Mouse (Mus musculus): ENCODE results near the gene Rufy3.
"Not testable (repeated sequence)": the region's sequence is repeated elsewhere in the genome, so short reads cannot be mapped to it uniquely, and the experiment has no call there.

Rufy3 gene

GRCm38 (mm10) chr5:88564501-88565147, at the start of gene Rufy3:
Gene Rufy3, plus strand, starts transcription at chr5:88565040.
- DNase-seq (ENCODE audit: low spot score in 2 of 2): peak; percentile 58 to 75

GRCm38 (mm10) chr5:88519232-88519631, 45.6 kb upstream of the Rufy3 start:
- DNase-seq (ENCODE audit: low spot score in 2 of 2): peak in 1 of 2 experiments; percentile 17

GRCm38 (mm10) chr5:88527657-88528056, 37.2 kb upstream of the Rufy3 start, which contains the start of gene Jchain:
Gene Jchain, minus strand, starts transcription at chr5:88527891.
- DNase-seq (ENCODE audit: low spot score in 2 of 2): no peak

- no peak for DNase-seq (ENCODE audit: low spot score in 2 of 2)
These were observed 33.9 kb upstream of the Rufy3 start for GRCm38 (mm10) chr5:88530908-88531307.

GRCm38 (mm10) chr5:88534697-88535096, 30.1 kb upstream of the Rufy3 start:
- DNase-seq (ENCODE audit: low spot score in 2 of 2): no peak

- no peak for DNase-seq (ENCODE audit: low spot score in 2 of 2)
These were observed 24.0 kb upstream of the Rufy3 start for GRCm38 (mm10) chr5:88540845-88541244.

GRCm38 (mm10) chr5:88542651-88543282, 22.1 kb upstream of the Rufy3 start:
- peak in 1 of 2 experiments; percentile 20 for DNase-seq (ENCODE audit: low spot score in 2 of 2)

- DNase-seq (ENCODE audit: low spot score in 2 of 2): not testable (repeated sequence)
These were observed 20.4 kb upstream of the Rufy3 start for GRCm38 (mm10) chr5:88544411-88544810.

- no peak for DNase-seq (ENCODE audit: low spot score in 2 of 2)
These were observed 19.3 kb upstream of the Rufy3 start for GRCm38 (mm10) chr5:88545536-88545935.

- no peak for DNase-seq (ENCODE audit: low spot score in 2 of 2)
These were observed 11.4 kb upstream of the Rufy3 start for GRCm38 (mm10) chr5:88553271-88554085.

- DNase-seq (ENCODE audit: low spot score in 2 of 2): peak; percentile 90 to 94
These were observed 10.6 kb upstream of the Rufy3 start, which contains the start of gene Utp3 for GRCm38 (mm10) chr5:88554086-88554886. Gene Utp3, plus strand, starts transcription at chr5:88554462.

- DNase-seq (ENCODE audit: low spot score in 2 of 2): no peak
These were observed 5.8 kb upstream of the Rufy3 start for GRCm38 (mm10) chr5:88558991-88559390.

GRCm38 (mm10) chr5:88561080-88561814, 3.6 kb upstream of the Rufy3 start:
- no peak for DNase-seq (ENCODE audit: low spot score in 2 of 2)

- DNase-seq (ENCODE audit: low spot score in 2 of 2): no peak
These were observed 1.7 kb upstream of the Rufy3 start for GRCm38 (mm10) chr5:88562863-88563780.

- peak; percentile 12 to 13 for DNase-seq (ENCODE audit: low spot score in 2 of 2)
These were observed 551 bp downstream of the Rufy3 start for GRCm38 (mm10) chr5:88565148-88566033.

GRCm38 (mm10) chr5:88566034-88566841, 1.4 kb downstream of the Rufy3 start:
- no peak for DNase-seq (ENCODE audit: low spot score in 2 of 2)

- DNase-seq (ENCODE audit: low spot score in 2 of 2): no peak
These were observed 4.7 kb downstream of the Rufy3 start for GRCm38 (mm10) chr5:88569541-88569940.

GRCm38 (mm10) chr5:88574829-88575228, 10.0 kb downstream of the Rufy3 start:
- DNase-seq (ENCODE audit: low spot score in 2 of 2): no peak

All from natural killer cell, adult 2 months (primary cell).